Mouse (Mus musculus): ENCODE measurements around the gene Siglecg.

GRCm38 (mm10) chr7:43442684-43443083 lies 34.7 kb downstream of the Siglecg start:
- TF ChIP-seq FLI1 (IDR thresholded peaks at IDR 0.05; ENCODE audit: low read length) (no peak), GATA1 (IDR thresholded peaks at IDR 0.05; ENCODE audit: borderline replicate concordance, low read length) (no peak; the same call in 2 of the 3 replicates)

Data from megakaryocyte, embryonic 14.5 days (primary cell).